Mouse (Mus musculus): ENCODE results near the gene Xdh.

The Xdh gene

GRCm38 (mm10) chr17:73950062-73950735 is at the start of gene Xdh:
Gene Xdh, minus strand, starts transcription at chr17:73950196.
- H3K4me3 ChIP-seq (replicated peaks; ENCODE audit: low read length): no peak within 1 kb of the TSS
- TF ChIP-seq POU5F1 (IDR thresholded peaks at IDR 0.05; ENCODE audit: borderline replicate concordance, low read length): no peak
- TF ChIP-seq NANOG (IDR thresholded peaks at IDR 0.05; ENCODE audit: borderline replicate concordance, low read length): no peak
- no peaks in the 10 kb centered on the region for H3K27me3 ChIP-seq (ENCODE audit: insufficient read depth, low read length)
- H3K9me3 ChIP-seq (ENCODE audit: low read length): peaks cover 10% of the 10 kb centered on the region; the same call in 1 of the 2 replicates
- no peaks in the 10 kb centered on the region for H3K4me1 ChIP-seq (replicated peaks; ENCODE audit: low read depth, low read length)
- H3K36me3 ChIP-seq (ENCODE audit: insufficient read depth, low read length): no peaks in the 10 kb centered on the region

GRCm38 (mm10) chr17:73995907-73996645 is 46.1 kb upstream of the Xdh start:
- TF ChIP-seq NANOG (IDR thresholded peaks at IDR 0.05; ENCODE audit: borderline replicate concordance, low read length): no peak
- TF ChIP-seq CTCF (conservative IDR thresholded peaks at IDR 0.05; ENCODE audit: low read length): no peak
- Histone ChIP-seq H3K4me3 (replicated peaks; ENCODE audit: low read length) (no peak overlapping the region), H3K27me3 (ENCODE audit: insufficient read depth, low read length) (no peaks in the 10 kb centered on the region), H3K4me1 (replicated peaks; ENCODE audit: low read depth, low read length) (no peaks in the 10 kb centered on the region), H3K36me3 (ENCODE audit: insufficient read depth, low read length) (no peaks in the 10 kb centered on the region), H3K9me3 (ENCODE audit: low read length) (no peaks in the 10 kb centered on the region)

DNA sequence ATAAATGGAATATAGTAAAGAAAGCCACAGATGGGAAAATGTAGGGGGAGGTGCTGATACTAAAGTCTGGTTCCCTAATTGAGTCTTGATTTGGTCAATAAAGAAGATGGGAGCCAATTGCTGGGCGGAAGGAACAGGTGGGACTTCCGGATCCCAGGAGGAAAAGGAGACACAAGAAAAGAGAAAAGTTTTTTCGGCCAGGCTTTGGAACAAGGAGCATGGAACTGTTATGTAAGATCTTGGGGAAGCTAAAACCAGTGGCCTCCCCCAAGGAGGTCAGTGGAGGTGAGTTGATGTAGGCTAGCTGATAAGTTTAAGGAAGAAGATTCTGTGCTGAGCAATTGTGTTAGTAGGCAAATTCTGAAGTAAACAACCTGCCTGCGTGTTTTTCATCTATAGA is 41.3 kb upstream of the Xdh start:
- Histone ChIP-seq H3K36me3 (ENCODE audit: insufficient read depth, low read length) (no peaks in the 10 kb centered on the region), H3K4me3 (replicated peaks; ENCODE audit: low read length) (no peak overlapping the region), H3K4me1 (replicated peaks; ENCODE audit: low read depth, low read length) (peaks cover 6% of the 10 kb centered on the region), H3K9me3 (ENCODE audit: low read length) (no peaks in the 10 kb centered on the region), H3K27me3 (ENCODE audit: insufficient read depth, low read length) (no peaks in the 10 kb centered on the region)
- no peak for TF ChIP-seq NANOG (IDR thresholded peaks at IDR 0.05; ENCODE audit: borderline replicate concordance, low read length)
- TF ChIP-seq CTCF (conservative IDR thresholded peaks at IDR 0.05; ENCODE audit: low read length): no peak
- no peak for TF ChIP-seq POU5F1 (IDR thresholded peaks at IDR 0.05; ENCODE audit: borderline replicate concordance, low read length)

DNA sequence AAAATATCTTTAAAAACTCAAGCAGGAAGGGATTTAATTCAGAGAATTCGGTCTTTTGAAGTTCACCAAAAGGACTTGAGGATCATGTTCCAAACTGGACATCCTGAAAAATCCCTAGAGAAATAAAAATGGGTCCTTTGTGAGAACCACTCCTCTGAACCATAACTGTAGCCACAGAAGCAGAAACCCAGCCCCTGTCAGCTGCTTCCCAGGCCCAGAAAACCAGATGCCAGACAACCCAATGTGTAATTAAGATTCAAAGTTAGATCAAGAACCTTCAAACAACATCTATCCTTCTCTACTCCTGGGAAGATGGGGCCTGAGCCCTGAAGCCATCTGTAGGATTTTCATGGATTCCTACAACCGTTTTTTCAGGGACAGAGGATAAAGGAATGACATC is 36.6 kb upstream of the Xdh start:
- H3K27me3 ChIP-seq (ENCODE audit: insufficient read depth, low read length): no peaks in the 10 kb centered on the region
- H3K4me1 ChIP-seq (replicated peaks; ENCODE audit: low read depth, low read length): peaks cover 9% of the 10 kb centered on the region
- no peaks in the 10 kb centered on the region for H3K9me3 ChIP-seq (ENCODE audit: low read length)
- no peak overlapping the region for H3K4me3 ChIP-seq (replicated peaks; ENCODE audit: low read length)
- no peaks in the 10 kb centered on the region for H3K36me3 ChIP-seq (ENCODE audit: insufficient read depth, low read length)
- TF ChIP-seq POU5F1 (IDR thresholded peaks at IDR 0.05; ENCODE audit: borderline replicate concordance, low read length): no peak

DNA sequence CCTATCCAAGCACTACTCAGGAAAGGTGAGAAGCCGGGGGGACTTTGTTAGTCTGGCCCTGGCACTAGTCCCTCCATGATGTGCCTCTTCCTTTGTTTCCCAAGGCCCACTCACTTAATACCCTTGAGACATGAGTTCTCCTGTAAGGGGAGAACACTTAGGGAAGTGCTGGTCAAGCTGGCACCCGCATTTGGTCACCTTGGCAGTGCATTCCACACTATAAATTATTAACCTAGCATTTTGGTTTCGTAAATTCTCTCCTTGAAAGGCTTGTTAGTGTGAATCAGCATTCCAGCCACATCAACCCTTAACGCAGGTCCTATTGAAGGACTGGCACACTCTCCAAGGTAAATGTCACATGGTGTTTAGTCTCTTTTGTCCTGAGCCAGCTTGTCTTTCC is 35.9 kb upstream of the Xdh start:
- H3K4me1 ChIP-seq (replicated peaks; ENCODE audit: low read depth, low read length): peaks cover 9% of the 10 kb centered on the region
- H3K27me3 ChIP-seq (ENCODE audit: insufficient read depth, low read length): no peaks in the 10 kb centered on the region
- no peaks in the 10 kb centered on the region for H3K36me3 ChIP-seq (ENCODE audit: insufficient read depth, low read length)
- no peak for TF ChIP-seq CTCF (conservative IDR thresholded peaks at IDR 0.05; ENCODE audit: low read length)
- no peak for TF ChIP-seq NANOG (IDR thresholded peaks at IDR 0.05; ENCODE audit: borderline replicate concordance, low read length)
- no peaks in the 10 kb centered on the region for H3K9me3 ChIP-seq (ENCODE audit: low read length)
- no peak overlapping the region for H3K4me3 ChIP-seq (replicated peaks; ENCODE audit: low read length)

DNA sequence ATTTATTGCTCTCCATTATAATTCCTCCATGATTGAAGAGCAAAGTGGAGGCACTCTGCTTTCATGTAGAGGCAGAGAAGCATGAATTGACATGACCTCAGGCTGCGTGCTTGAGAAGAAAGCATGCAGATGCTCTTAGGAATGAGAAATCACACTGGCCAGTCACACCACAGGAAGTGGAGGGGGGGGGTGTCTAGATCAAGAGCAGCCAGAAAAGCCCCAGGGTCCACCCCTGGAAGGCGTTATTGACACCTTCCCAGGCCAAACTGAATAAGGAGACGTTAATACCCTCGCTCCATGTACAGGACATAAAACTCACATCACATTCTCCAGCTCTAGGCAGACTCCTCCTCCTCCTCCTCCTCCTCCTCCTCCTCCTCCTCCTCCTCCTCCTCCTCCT is 34.5 kb upstream of the Xdh start:
- H3K27me3 ChIP-seq (ENCODE audit: insufficient read depth, low read length): no peaks in the 10 kb centered on the region
- TF ChIP-seq NANOG (IDR thresholded peaks at IDR 0.05; ENCODE audit: borderline replicate concordance, low read length): no peak
- TF ChIP-seq POU5F1 (IDR thresholded peaks at IDR 0.05; ENCODE audit: borderline replicate concordance, low read length): no peak
- no peak for TF ChIP-seq CTCF (conservative IDR thresholded peaks at IDR 0.05; ENCODE audit: low read length)
- no peak overlapping the region for H3K4me3 ChIP-seq (replicated peaks; ENCODE audit: low read length)
- H3K36me3 ChIP-seq (ENCODE audit: insufficient read depth, low read length): no peaks in the 10 kb centered on the region
- peaks cover 4% of the 10 kb centered on the region for H3K4me1 ChIP-seq (replicated peaks; ENCODE audit: low read depth, low read length)
- H3K9me3 ChIP-seq (ENCODE audit: low read length): no peaks in the 10 kb centered on the region

GRCm38 (mm10) chr17:73982871-73983270 is 32.9 kb upstream of the Xdh start:
- TF ChIP-seq POU5F1 (IDR thresholded peaks at IDR 0.05; ENCODE audit: borderline replicate concordance, low read length) (no peak), NANOG (IDR thresholded peaks at IDR 0.05; ENCODE audit: borderline replicate concordance, low read length) (no peak), CTCF (conservative IDR thresholded peaks at IDR 0.05; ENCODE audit: low read length) (no peak)
- H3K9me3 ChIP-seq (ENCODE audit: low read length): no peaks in the 10 kb centered on the region
- peaks cover 3% of the 10 kb centered on the region; the same call in 1 of the 2 replicates for H3K4me1 ChIP-seq (replicated peaks; ENCODE audit: low read depth, low read length)
- no peaks in the 10 kb centered on the region for H3K27me3 ChIP-seq (ENCODE audit: insufficient read depth, low read length)
- no peaks in the 10 kb centered on the region for H3K36me3 ChIP-seq (ENCODE audit: insufficient read depth, low read length)
- no peak overlapping the region for H3K4me3 ChIP-seq (replicated peaks; ENCODE audit: low read length)

DNA sequence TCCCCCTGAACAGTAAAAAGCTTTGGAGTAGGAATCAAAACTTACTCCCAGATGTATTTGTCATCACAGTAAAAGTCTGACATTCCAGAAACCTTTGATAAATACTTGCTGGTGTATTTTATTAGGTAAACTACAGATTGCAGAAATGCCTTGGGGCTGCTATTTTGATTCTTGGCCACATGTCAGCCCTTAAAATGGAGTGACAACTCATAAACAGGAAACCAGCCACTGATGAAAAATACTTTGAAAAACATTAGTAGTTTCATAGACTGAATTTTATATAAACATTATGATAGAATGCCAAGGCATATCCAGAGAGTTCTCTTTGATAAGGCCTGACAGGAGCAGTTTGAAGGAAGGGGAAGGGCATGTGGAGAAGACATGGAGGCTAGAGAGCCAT is 26.1 kb upstream of the Xdh start:
- H3K4me1 ChIP-seq (replicated peaks; ENCODE audit: low read depth, low read length): no peaks in the 10 kb centered on the region
- no peaks in the 10 kb centered on the region for H3K9me3 ChIP-seq (ENCODE audit: low read length)
- no peak for TF ChIP-seq NANOG (IDR thresholded peaks at IDR 0.05; ENCODE audit: borderline replicate concordance, low read length)
- no peak for TF ChIP-seq POU5F1 (IDR thresholded peaks at IDR 0.05; ENCODE audit: borderline replicate concordance, low read length)
- TF ChIP-seq CTCF (conservative IDR thresholded peaks at IDR 0.05; ENCODE audit: low read length): no peak
- no peaks in the 10 kb centered on the region for H3K27me3 ChIP-seq (ENCODE audit: insufficient read depth, low read length)
- no peak overlapping the region for H3K4me3 ChIP-seq (replicated peaks; ENCODE audit: low read length)
- no peaks in the 10 kb centered on the region for H3K36me3 ChIP-seq (ENCODE audit: insufficient read depth, low read length)

GRCm38 (mm10) chr17:73972648-73973047 is 22.7 kb upstream of the Xdh start:
- no peaks in the 10 kb centered on the region for H3K36me3 ChIP-seq (ENCODE audit: insufficient read depth, low read length)
- H3K9me3 ChIP-seq (ENCODE audit: low read length): no peaks in the 10 kb centered on the region
- no peaks in the 10 kb centered on the region for H3K4me1 ChIP-seq (replicated peaks; ENCODE audit: low read depth, low read length)
- H3K27me3 ChIP-seq (ENCODE audit: insufficient read depth, low read length): no peaks in the 10 kb centered on the region
- H3K4me3 ChIP-seq (replicated peaks; ENCODE audit: low read length): no peak overlapping the region
- TF ChIP-seq CTCF (conservative IDR thresholded peaks at IDR 0.05; ENCODE audit: low read length) (no peak), NANOG (IDR thresholded peaks at IDR 0.05; ENCODE audit: borderline replicate concordance, low read length) (no peak), POU5F1 (IDR thresholded peaks at IDR 0.05; ENCODE audit: borderline replicate concordance, low read length) (no peak)
